ENCODE assay signal across 8 mouse cellular contexts in genomic region chr2:92400682-92401081, GRCm38 (mm10). TPM values are rescaled to one million over a fixed set of nuclear protein-coding genes. Genes with fewer than 3 reads are reported as not detected.
DNase-seq lines count a peak whose midpoint lies in the region; ATAC-seq and TF ChIP-seq lines count a peak whose summit lies in the region.

No protein-coding gene starts in this region.

- H3K27me3 ChIP-seq in kidney, postnatal 0 days (ENCODE audit: insufficient read depth, low read length) = no peaks in the 10 kb centered on the region
- H3K27me3 ChIP-seq in embryonic facial prominence, embryonic 10.5 days (replicated peaks; ENCODE audit: low read depth, poor library complexity, severe bottlenecking) = peaks cover 19% of the 10 kb centered on the region
- no peaks in the 10 kb centered on the region for H3K27me3 ChIP-seq in hindbrain, embryonic 15.5 days
- H3K27me3 ChIP-seq in midbrain, embryonic 16.5 days (ENCODE audit: control insufficient read depth, insufficient read depth, low read depth, low read length) = no peaks in the 10 kb centered on the region

- H3K4me3 ChIP-seq in kidney, postnatal 0 days (replicated peaks; ENCODE audit: low read depth, low read length) = peak overlapping the region; percentile 55
- peak overlapping the region; percentile 76 for H3K4me3 ChIP-seq in embryonic facial prominence, embryonic 10.5 days
- H3K4me3 ChIP-seq in hindbrain, embryonic 15.5 days = peak overlapping the region; percentile 64
- H3K4me3 ChIP-seq in midbrain, embryonic 16.5 days (ENCODE audit: low read depth, low read length) = peak overlapping the region; percentile 89

- H3K4me2 ChIP-seq in kidney, postnatal 0 days (ENCODE audit: low read length) = peak overlapping the region; percentile 87
- peak overlapping the region; percentile 80 for H3K4me2 ChIP-seq in hindbrain, embryonic 15.5 days
- peak overlapping the region; percentile 83 for H3K4me2 ChIP-seq in midbrain, embryonic 16.5 days (ENCODE audit: low read length)

- no peaks in the 10 kb centered on the region for H3K4me1 ChIP-seq in kidney, postnatal 0 days (replicated peaks; ENCODE audit: insufficient read depth, low read length)
- peaks cover 33% of the 10 kb centered on the region for H3K4me1 ChIP-seq in embryonic facial prominence, embryonic 10.5 days
- H3K4me1 ChIP-seq in hindbrain, embryonic 15.5 days (replicated peaks) = peaks cover 50% of the 10 kb centered on the region
- H3K4me1 ChIP-seq in midbrain, embryonic 16.5 days (ENCODE audit: control insufficient read depth, insufficient read depth, low read length) = peaks cover 27% of the 10 kb centered on the region

- intact Hi-C loops in left cerebral cortex, postnatal 36 days (cut with DNase I) = no loop called here

- no peak for DNase-seq in kidney, postnatal 0 days (ENCODE audit: low spot score)
- no peak for DNase-seq in kidney, adult 9 months
- no peak for DNase-seq in embryonic facial prominence, embryonic 10.5 days (ENCODE audit: low spot score)
- no peak for DNase-seq in left cerebral cortex, postnatal 36 days (ENCODE audit: low spot score in 2 of 2)
- no peak for DNase-seq in adipocyte (ENCODE audit: low spot score)

- H3K9ac ChIP-seq in kidney, postnatal 0 days (ENCODE audit: low read depth, low read length) = peak overlapping the region; percentile 50
- peak overlapping the region; percentile 76 for H3K9ac ChIP-seq in hindbrain, embryonic 15.5 days
- peak overlapping the region; percentile 98 for H3K9ac ChIP-seq in midbrain, embryonic 16.5 days (ENCODE audit: low read depth, low read length)

- no peaks in the 10 kb centered on the region for H3K9me3 ChIP-seq in kidney, postnatal 0 days (replicated peaks; ENCODE audit: low read length)
- no peaks in the 10 kb centered on the region for H3K9me3 ChIP-seq in embryonic facial prominence, embryonic 10.5 days
- no peaks in the 10 kb centered on the region for H3K9me3 ChIP-seq in hindbrain, embryonic 15.5 days
- H3K9me3 ChIP-seq in midbrain, embryonic 16.5 days (replicated peaks; ENCODE audit: control insufficient read depth, low read length, poor library complexity, severe bottlenecking) = no peaks in the 10 kb centered on the region

- no peak for TF ChIP-seq CTCF in kidney, postnatal 0 days (IDR thresholded peaks at IDR 0.05; ENCODE audit: low read depth)

- ATAC-seq in kidney, postnatal 0 days (replicated peaks; ENCODE audit: low FRiP score, low read depth) = no peak; the same call in 1 of the 2 replicates
- no peak; the same call in 1 of the 2 replicates for ATAC-seq in hindbrain, embryonic 15.5 days (ENCODE audit: low FRiP score, low read depth)
- ATAC-seq in midbrain, embryonic 16.5 days = peak; percentile 9
- no peak for ATAC-seq in inflammation-experienced regulatory T-cells, adult 6 months

- peaks cover 12% of the 10 kb centered on the region; the same call in 1 of the 2 replicates for H3K36me3 ChIP-seq in kidney, postnatal 0 days (ENCODE audit: insufficient read depth, low read length)
- peaks cover 26% of the 10 kb centered on the region for H3K36me3 ChIP-seq in embryonic facial prominence, embryonic 10.5 days (replicated peaks)
- H3K36me3 ChIP-seq in hindbrain, embryonic 15.5 days = peaks cover 13% of the 10 kb centered on the region
- H3K36me3 ChIP-seq in midbrain, embryonic 16.5 days (ENCODE audit: control insufficient read depth, insufficient read depth, low read length) = peaks cover 8% of the 10 kb centered on the region; the same call in 1 of the 2 replicates

- WGBS in kidney, postnatal 0 days = 2% methylated on average over 22 of the region's 22 CpGs
- 2% methylated on average over 22 of the region's 22 CpGs for WGBS in embryonic facial prominence, embryonic 10.5 days
- under 1% methylated on average over 20 of the region's 22 CpGs for WGBS in hindbrain, embryonic 15.5 days
- WGBS in midbrain, embryonic 16.5 days = under 1% methylated on average over 22 of the region's 22 CpGs

- no peak overlapping the region for H3K27ac ChIP-seq in kidney, postnatal 0 days
- H3K27ac ChIP-seq in embryonic facial prominence, embryonic 10.5 days (replicated peaks) = peak overlapping the region; percentile 80
- H3K27ac ChIP-seq in hindbrain, embryonic 15.5 days (replicated peaks) = peak overlapping the region; percentile 77
- H3K27ac ChIP-seq in midbrain, embryonic 16.5 days (ENCODE audit: low read length) = peak overlapping the region; percentile 82

RNA-seq across cellular contexts. Expression of gene Mapk8ip1, which starts 0.4 kb away (rescaled TPM):
- 25.9 and 28.2 TPM in 2 replicates for polyA plus RNA-seq in kidney, postnatal 0 days (2015; fragmentation: Nextera tagmentation; extraction: Ambion mirVana)
- 36.0 and 37.1 TPM in 2 replicates for polyA plus RNA-seq in embryonic facial prominence, embryonic 10.5 days (2016; fragmentation: Nextera tagmentation; extraction: Ambion mirVana)
- polyA plus RNA-seq in hindbrain, embryonic 15.5 days (2015; fragmentation: Nextera tagmentation; extraction: Ambion mirVana) = 162 and 178 TPM in 2 replicates
- polyA plus RNA-seq in midbrain, embryonic 16.5 days (2015; fragmentation: Nextera tagmentation; extraction: Ambion mirVana) = 126 and 129 TPM in 2 replicates
- 100 to 1,000 TPM; 344 to 389 TPM for total RNA-seq in left cerebral cortex, postnatal 36 days (2021)
- polyA plus RNA-seq in inflammation-experienced regulatory T-cells, adult 6 months (2017; shearing (Covaris generic)) = under 1 TPM; 0.43 to 0.92 (median 0.82) TPM

RNA-seq across cellular contexts. Expression of gene 1700029I15Rik, which starts 18.3 kb away (rescaled TPM):
- polyA plus RNA-seq in kidney, postnatal 0 days (2015; fragmentation: Nextera tagmentation; extraction: Ambion mirVana) = 1.8 and 2.5 TPM in 2 replicates
- polyA plus RNA-seq in embryonic facial prominence, embryonic 10.5 days (2016; fragmentation: Nextera tagmentation; extraction: Ambion mirVana) = 2.5 and 3.6 TPM in 2 replicates
- polyA plus RNA-seq in hindbrain, embryonic 15.5 days (2015; fragmentation: Nextera tagmentation; extraction: Ambion mirVana) = 7.8 and 8.8 TPM in 2 replicates
- 6.1 and 9.5 TPM in 2 replicates for polyA plus RNA-seq in midbrain, embryonic 16.5 days (2015; fragmentation: Nextera tagmentation; extraction: Ambion mirVana)
- 1 to 10 TPM; 3.6 to 4.2 TPM for total RNA-seq in left cerebral cortex, postnatal 36 days (2021)
- polyA plus RNA-seq in inflammation-experienced regulatory T-cells, adult 6 months (2017; shearing (Covaris generic)) = 1 to 10 TPM; 3.2 to 3.7 (median 3.7) TPM

RNA-seq across cellular contexts. Expression of gene Large2, which starts 26.0 kb away (rescaled TPM):
- polyA plus RNA-seq in kidney, postnatal 0 days (2015; fragmentation: Nextera tagmentation; extraction: Ambion mirVana) = 30.6 and 34.3 TPM in 2 replicates
- polyA plus RNA-seq in embryonic facial prominence, embryonic 10.5 days (2016; fragmentation: Nextera tagmentation; extraction: Ambion mirVana) = 10.2 and 12.4 TPM in 2 replicates
- 1.5 TPM in 2 replicates for polyA plus RNA-seq in hindbrain, embryonic 15.5 days (2015; fragmentation: Nextera tagmentation; extraction: Ambion mirVana)
- 1.9 and 2.0 TPM in 2 replicates for polyA plus RNA-seq in midbrain, embryonic 16.5 days (2015; fragmentation: Nextera tagmentation; extraction: Ambion mirVana)
- under 1 TPM; 0.47 to 0.97 TPM for total RNA-seq in left cerebral cortex, postnatal 36 days (2021)
- 1 to 10 TPM in 1 of 3 experiments, under 1 TPM in 1, not detected in 1; 0.23 to 1.3 TPM for polyA plus RNA-seq in inflammation-experienced regulatory T-cells, adult 6 months (2017; shearing (Covaris generic))

RNA-seq across cellular contexts. Expression of gene Pex16, which starts 26.2 kb away (rescaled TPM):
- polyA plus RNA-seq in kidney, postnatal 0 days (2015; fragmentation: Nextera tagmentation; extraction: Ambion mirVana) = 34.3 and 36.8 TPM in 2 replicates
- 18.6 and 22.4 TPM in 2 replicates for polyA plus RNA-seq in embryonic facial prominence, embryonic 10.5 days (2016; fragmentation: Nextera tagmentation; extraction: Ambion mirVana)
- polyA plus RNA-seq in hindbrain, embryonic 15.5 days (2015; fragmentation: Nextera tagmentation; extraction: Ambion mirVana) = 37.3 and 40.1 TPM in 2 replicates
- polyA plus RNA-seq in midbrain, embryonic 16.5 days (2015; fragmentation: Nextera tagmentation; extraction: Ambion mirVana) = 39.7 and 40.1 TPM in 2 replicates
- total RNA-seq in left cerebral cortex, postnatal 36 days (2021) = 10 to 100 TPM; 33.4 to 34.1 TPM
- polyA plus RNA-seq in inflammation-experienced regulatory T-cells, adult 6 months (2017; shearing (Covaris generic)) = 10 to 100 TPM; 42.8 to 53.8 (median 53.3) TPM

RNA-seq across cellular contexts. Expression of gene Cry2, which starts 33.2 kb away (rescaled TPM):
- polyA plus RNA-seq in kidney, postnatal 0 days (2015; fragmentation: Nextera tagmentation; extraction: Ambion mirVana) = 10.1 and 12.8 TPM in 2 replicates
- polyA plus RNA-seq in embryonic facial prominence, embryonic 10.5 days (2016; fragmentation: Nextera tagmentation; extraction: Ambion mirVana) = 23.4 and 23.7 TPM in 2 replicates
- polyA plus RNA-seq in hindbrain, embryonic 15.5 days (2015; fragmentation: Nextera tagmentation; extraction: Ambion mirVana) = 41.1 and 47.9 TPM in 2 replicates
- polyA plus RNA-seq in midbrain, embryonic 16.5 days (2015; fragmentation: Nextera tagmentation; extraction: Ambion mirVana) = 51.6 and 53.4 TPM in 2 replicates
- 100 to 1,000 TPM; 109 to 122 TPM for total RNA-seq in left cerebral cortex, postnatal 36 days (2021)
- 10 to 100 TPM in 1 of 3 experiments, 1 to 10 TPM in 2; 3.5 to 10.2 (median 6.9) TPM for polyA plus RNA-seq in inflammation-experienced regulatory T-cells, adult 6 months (2017; shearing (Covaris generic))

Comparison
In these comparisons a context has a peak if more than half of its experiments do, and no peak if none do; other contexts are left out.
1. RNA of gene Mapk8ip1, which starts 0.4 kb away (polyA plus RNA-seq): 162 to 178 TPM in hindbrain, embryonic 15.5 days, 126 to 129 TPM in midbrain, embryonic 16.5 days, 36.0 to 37.1 TPM in embryonic facial prominence, embryonic 10.5 days and 25.9 to 28.2 TPM in kidney, postnatal 0 days; 0.43 to 0.92 TPM in inflammation-experienced regulatory T-cells, adult 6 months; every median in the first group is over 10 times any median in the second.
2. Peak in every context shown above with its lines, with median percentiles within 50 percentile points of each other: H3K4me2 ChIP-seq, H3K4me3 ChIP-seq and H3K9ac ChIP-seq.